Mouse (Mus musculus) small intestine, adult 2 months (tissue): ENCODE measurements around the gene Kremen2. TPM values are rescaled to one million over a fixed set of nuclear protein-coding genes. Genes with fewer than 3 reads are reported as not detected.
A peak's percentile ranks its signal among the peaks of the same experiment; 100 is the strongest.

Source experiments
- H3K27ac ChIP-seq: fragments of 200-500 bp; 2 replicates; pipeline ENCODE4 v1.5.1; 2012; ENCODE audit warnings: low read depth, low read length, control low read depth, inconsistent platforms; ENCODE audit not compliant: insufficient read depth
- H3K27me3 ChIP-seq: fragments of 200-500 bp; 2 replicates; pipeline ENCODE4 v1.6.1; 2012; ENCODE audit warnings: mild to moderate bottlenecking, moderate library complexity, low read length, inconsistent platforms; ENCODE audit not compliant: control insufficient read depth, insufficient read depth
- H3K36me3 ChIP-seq: fragments of 200-500 bp; 2 replicates; pipeline ENCODE4 v1.6.1; 2012; ENCODE audit warnings: mild to moderate bottlenecking, low read length, control low read depth, inconsistent platforms; ENCODE audit not compliant: control insufficient read depth, insufficient read depth
- H3K4me1 ChIP-seq: fragments of 200-500 bp; 2 replicates; pipeline ENCODE4 v1.6.1; 2012; ENCODE audit warnings: low read length, inconsistent platforms, mixed read lengths; ENCODE audit not compliant: control insufficient read depth, insufficient read depth, insufficient read length
- H3K4me3 ChIP-seq: fragments of 200-500 bp; 2 replicates; pipeline ENCODE4 v1.5.1; 2012; ENCODE audit warnings: low read depth, mild to moderate bottlenecking, control low read depth, inconsistent platforms, low read length, moderate library complexity
- CTCF ChIP-seq: fragments of 200-500 bp; IDR thresholded peaks from 2 replicates; pipeline ENCODE4 v1.5.1; 2012; ENCODE audit warnings: low read depth, mild to moderate bottlenecking, control low read depth, inconsistent platforms, low read length, moderate library complexity, mixed read lengths; ENCODE audit not compliant: insufficient replicate concordance, insufficient read length; ENCODE audit errors: extremely low read depth
- POLR2A ChIP-seq: fragments of 200-500 bp; IDR thresholded peaks from 2 replicates; pipeline ENCODE4 v1.6.1; 2012; ENCODE audit warnings: low read depth, mild to moderate bottlenecking, control low read depth, inconsistent platforms, low read length, moderate library complexity
- WGBS: fragments of 180-500 bp; shearing (Covaris S2); methylation state at CpG from one replicate; pipeline ENCODE4 v1.1.7; 2018; 5-methylcytosine and 5-hydroxymethylcytosine counted together
- polyA plus RNA-seq: library from polyadenylated mRNA; depleted of rRNA; stranded (reverse); fragments of >200 nt; gene quantifications from 2 replicates; pipeline ENCODE4 v1.2.3, GENCODE M21; 2012

Gene Kremen2
- polyA plus RNA-seq, 1 experiment, result 2.9 TPM

GRCm38 (mm10) chr17:23741359-23742209 is 4.0 kb downstream of the Kremen2 start:
- 61% methylated on average over 38 of the region's 38 CpGs for whole genome bisulfite sequencing
- peaks cover 14% of the 10 kb centered on the region; the same call in 1 of the 2 replicates for H3K27me3 ChIP-seq
- peak overlapping the region; percentile 52 for H3K4me3 ChIP-seq
- H3K27ac ChIP-seq, result no peak overlapping the region
- no peak for TF ChIP-seq POLR2A
- no peak for TF ChIP-seq CTCF
- peaks cover 39% of the 10 kb centered on the region for H3K4me1 ChIP-seq
- H3K36me3 ChIP-seq, result peaks cover 10% of the 10 kb centered on the region

DNA sequence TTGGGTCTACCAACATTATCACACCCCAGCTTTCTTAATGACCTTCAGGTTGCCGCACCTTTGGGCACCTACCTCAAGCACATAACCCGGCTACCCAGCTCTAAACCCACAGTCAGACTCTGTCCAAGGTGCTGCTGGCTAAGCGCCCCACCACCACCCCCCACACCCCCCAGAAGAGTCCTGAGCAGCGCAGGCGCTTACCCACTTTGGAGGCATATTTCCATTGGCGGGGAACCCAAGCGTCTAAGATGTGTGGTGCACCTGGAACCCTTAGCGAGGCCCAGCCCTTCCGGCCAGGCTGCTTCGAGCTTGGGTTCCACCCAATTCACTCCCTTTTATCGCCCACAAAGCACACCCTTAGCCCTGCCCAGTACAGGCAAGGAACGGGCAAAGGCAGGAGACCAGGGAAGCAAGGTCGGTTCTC is 5.0 kb downstream of the Kremen2 start, which contains the start of gene Paqr4:
Paqr4 (minus strand) TSS at position 270 of the 424 bp plus-strand sequence.
- peaks cover 17% of the 10 kb centered on the region for H3K36me3 ChIP-seq
- H3K27me3 ChIP-seq, result peaks cover 11% of the 10 kb centered on the region; the same call in 1 of the 2 replicates
- peak within 1 kb of the TSS; percentile 76 for H3K27ac ChIP-seq
- peak within 1 kb of the TSS; percentile 77 for H3K4me3 ChIP-seq
- peaks cover 36% of the 10 kb centered on the region for H3K4me1 ChIP-seq
- TF ChIP-seq POLR2A (no peak), CTCF (no peak)
- 5% methylated on average over 13 of the region's 13 CpGs for WGBS

DNA sequence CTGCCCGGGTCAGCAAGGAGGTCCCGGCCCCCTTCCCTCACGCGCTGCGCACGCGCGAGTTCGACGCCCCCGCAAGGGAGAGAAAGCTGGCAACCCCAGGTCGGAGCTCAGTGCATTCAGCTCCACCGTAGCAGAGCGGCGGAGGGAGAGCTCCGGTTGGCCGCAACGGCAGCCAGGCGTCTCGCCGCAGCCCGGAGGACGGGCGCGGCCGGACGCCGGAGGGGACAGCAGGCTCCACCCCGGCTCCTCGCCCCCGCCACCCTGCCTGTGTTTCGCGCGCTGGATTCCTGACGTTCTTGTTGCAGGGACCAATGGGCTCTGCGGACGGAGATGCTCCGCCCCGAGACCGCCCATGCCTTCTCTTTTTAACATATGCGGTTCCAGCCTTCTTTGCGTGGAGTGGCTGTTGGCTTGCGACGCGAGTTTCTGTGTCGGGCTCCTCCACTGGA is 5.5 kb downstream of the Kremen2 start:
- under 1% methylated on average over 46 of the region's 46 CpGs for WGBS

GRCm38 (mm10) chr17:23739202-23740135 is 6.2 kb downstream of the Kremen2 start:
- Histone ChIP-seq H3K27me3 (peaks cover under 1% of the 10 kb centered on the region; the same call in 1 of the 2 replicates), H3K36me3 (peaks cover 20% of the 10 kb centered on the region), H3K27ac (peak overlapping the region; percentile 76), H3K4me1 (peaks cover 31% of the 10 kb centered on the region), H3K4me3 (peak overlapping the region; percentile 77)
- WGBS, result 5% methylated on average over 48 of the region's 48 CpGs
- TF ChIP-seq CTCF, result no peak
- no peak for TF ChIP-seq POLR2A

More for the DNA sequence above, 5.5 kb downstream of the Kremen2 start:
- peaks cover 32% of the 10 kb centered on the region for H3K4me1 ChIP-seq
- H3K4me3 ChIP-seq, result peak overlapping the region; percentile 77
- peaks cover 20% of the 10 kb centered on the region for H3K36me3 ChIP-seq
- H3K27ac ChIP-seq, result peak overlapping the region; percentile 76
- TF ChIP-seq CTCF (no peak), POLR2A (peak; percentile 75)
- peaks cover 8% of the 10 kb centered on the region; the same call in 1 of the 2 replicates for H3K27me3 ChIP-seq

DNA sequence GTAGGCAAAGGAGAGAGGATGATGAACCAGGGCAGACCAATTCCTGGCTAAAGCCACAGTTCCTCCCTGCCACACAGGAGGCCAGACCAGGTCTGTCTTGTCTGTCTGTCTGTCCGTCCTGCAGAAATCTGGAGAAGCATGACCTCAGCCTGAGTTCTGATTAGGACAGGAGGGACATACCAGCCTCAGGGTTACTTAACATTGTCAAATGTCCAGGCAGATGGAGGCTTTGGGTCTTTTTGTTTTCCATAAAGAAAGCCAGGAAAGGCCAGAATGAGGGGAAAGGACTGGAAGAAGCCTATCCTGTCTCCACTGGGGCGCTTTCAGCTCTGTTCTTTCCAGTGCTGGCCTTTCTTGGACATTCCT is 6.8 kb downstream of the Kremen2 start:
- Histone ChIP-seq H3K4me1 (peaks cover 31% of the 10 kb centered on the region), H3K27ac (peak overlapping the region; percentile 24; the same call in 1 of the 2 replicates), H3K27me3 (no peaks in the 10 kb centered on the region), H3K36me3 (peaks cover 20% of the 10 kb centered on the region), H3K4me3 (peak overlapping the region; percentile 77)
- 70% methylated on average over 2 of the region's 2 CpGs for WGBS
- no peak for TF ChIP-seq POLR2A
- TF ChIP-seq CTCF, result no peak

GRCm38 (mm10) chr17:23737493-23738445 is 7.9 kb downstream of the Kremen2 start:
- TF ChIP-seq POLR2A (no peak; the same call in 1 of the 2 replicates), CTCF (peak; percentile 24; the same call in 1 of the 2 replicates)
- no peaks in the 10 kb centered on the region for H3K27me3 ChIP-seq
- H3K36me3 ChIP-seq, result peaks cover 20% of the 10 kb centered on the region
- peak overlapping the region; percentile 24; the same call in 1 of the 2 replicates for H3K27ac ChIP-seq
- 78% methylated on average over 15 of the region's 15 CpGs for WGBS
- H3K4me3 ChIP-seq, result no peak overlapping the region
- peaks cover 26% of the 10 kb centered on the region for H3K4me1 ChIP-seq
